Mouse (Mus musculus) myocyte (in vitro differentiated cells): Measurements from ENCODE around the gene Shoc2. TPM values are rescaled to one million over a fixed set of nuclear protein-coding genes. Genes with fewer than 3 reads are reported as not detected.

Source experiments
- H3K27me3 ChIP-seq: one replicate; pipeline ENCODE4 v1.6.1; 2011; ENCODE audit not compliant: control insufficient read depth, insufficient read depth, insufficient read length
- H3K36me3 ChIP-seq: one replicate; pipeline ENCODE4 v1.6.1; 2011; ENCODE audit not compliant: control insufficient read depth, insufficient read depth
- H3K4me2 ChIP-seq: one replicate; pipeline ENCODE4 v1.6.1; 2011; ENCODE audit warnings: low read depth, control low read depth
- H3K4me3 ChIP-seq: one replicate; pipeline ENCODE4 v1.5.1; 2011; ENCODE audit warnings: mild to moderate bottlenecking, control low read depth, moderate library complexity
- H3K79me2 ChIP-seq: one replicate; pipeline ENCODE4 v1.6.1; 2011; ENCODE audit not compliant: control insufficient read depth, insufficient read depth
- H3ac ChIP-seq: one replicate; pipeline ENCODE4 v1.6.1; 2011; ENCODE audit not compliant: control insufficient read depth, insufficient read length
- CEBPB ChIP-seq: IDR thresholded peaks from 2 replicates; pipeline ENCODE4 v1.6.1; 2011; ENCODE audit warnings: mild to moderate bottlenecking, moderate library complexity; ENCODE audit not compliant: poor library complexity, insufficient read depth, severe bottlenecking
- E2F4 ChIP-seq: IDR thresholded peaks from one replicate; pipeline ENCODE4 v1.6.1; 2011; ENCODE audit warnings: mild to moderate bottlenecking, control low read depth, moderate library complexity; ENCODE audit not compliant: insufficient read depth
- MAX ChIP-seq: IDR thresholded peaks from one replicate; pipeline ENCODE4 v1.6.1; 2011; ENCODE audit warnings: low read depth, mild to moderate bottlenecking, control low read depth
- MYOD1 ChIP-seq, 3 experiments: IDR thresholded peaks; one replicate each; pipeline ENCODE4 v1.6.1; 2011; ENCODE audit warnings: control low read depth in 2 of 3, low read depth in 2 of 3, mild to moderate bottlenecking in 2 of 3, moderate library complexity in 1 of 3; ENCODE audit not compliant: insufficient read length in 2 of 3, control insufficient read depth in 1 of 3
- MYOG ChIP-seq, 3 experiments: IDR thresholded peaks; one replicate each; pipeline ENCODE4 v1.6.1; 2011; ENCODE audit warnings: control low read depth in 2 of 3, low read depth in 2 of 3, mild to moderate bottlenecking in 2 of 3; ENCODE audit not compliant: insufficient read length in 2 of 3, control insufficient read depth in 1 of 3, insufficient read depth in 1 of 3
- POLR2A ChIP-seq: IDR thresholded peaks from one replicate; pipeline ENCODE4 v1.6.1; 2011; ENCODE audit warnings: low read depth, mild to moderate bottlenecking, control low read depth, moderate library complexity; ENCODE audit not compliant: insufficient read length
- POLR2AphosphoS2 ChIP-seq: IDR thresholded peaks from one replicate; pipeline ENCODE4 v1.6.1; 2011; ENCODE audit warnings: low read depth, control low read depth; ENCODE audit not compliant: insufficient read length
- REST ChIP-seq: IDR thresholded peaks from one replicate; pipeline ENCODE4 v1.6.1; 2011; ENCODE audit warnings: mild to moderate bottlenecking, control low read depth, moderate library complexity; ENCODE audit not compliant: insufficient read depth, insufficient read length
- SRF ChIP-seq: IDR thresholded peaks from one replicate; pipeline ENCODE4 v1.6.1; 2011; ENCODE audit warnings: low read depth; ENCODE audit not compliant: control insufficient read depth, insufficient read length
- TCF12 ChIP-seq: IDR thresholded peaks from one replicate; pipeline ENCODE4 v1.6.1; 2011; ENCODE audit warnings: mild to moderate bottlenecking, control low read depth; ENCODE audit not compliant: poor library complexity, insufficient read depth, severe bottlenecking
- TCF3 ChIP-seq: IDR thresholded peaks from one replicate; pipeline ENCODE4 v1.6.1; 2011; ENCODE audit warnings: low read depth, control low read depth; ENCODE audit not compliant: insufficient read length
- USF1 ChIP-seq: IDR thresholded peaks from one replicate; pipeline ENCODE4 v1.6.1; 2011; ENCODE audit warnings: low read depth, mild to moderate bottlenecking, control low read depth, moderate library complexity
- polyA plus RNA-seq: library from polyadenylated mRNA; unstranded; fragments of >200 nt; fragmentation: generic; extraction: Trizol; gene quantifications from one replicate; pipeline ENCODE4 v1.2.1, GENCODE M21; 2012; ENCODE audit warnings: missing spikeins

Shoc2 gene
- polyA plus RNA-seq, 1 experiment, result 11.4 TPM

DNA sequence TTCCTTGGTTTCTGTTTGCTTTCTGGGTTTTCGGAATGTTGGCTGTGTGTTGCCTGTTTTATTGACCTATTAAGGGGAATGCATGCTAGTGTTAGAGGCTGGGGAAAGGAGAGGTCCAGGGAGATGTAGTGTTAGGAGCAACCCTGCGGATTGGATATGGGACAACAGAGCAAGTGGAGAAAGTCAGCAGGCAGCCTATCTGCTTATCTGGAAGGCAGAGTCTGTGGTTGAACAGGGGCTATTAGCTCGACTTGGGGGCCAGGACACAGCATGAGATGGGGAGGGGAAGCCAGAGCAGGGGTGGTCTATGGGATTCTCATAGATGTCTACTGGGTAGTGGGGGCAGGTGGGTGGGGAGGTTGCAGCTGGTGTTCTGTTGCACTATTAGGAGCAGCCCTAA lies 37.9 kb downstream of the Shoc2 start:
- H3ac ChIP-seq, result no peak overlapping the region
- H3K4me3 ChIP-seq, result no peak overlapping the region
- H3K27me3 ChIP-seq, result no peaks in the 10 kb centered on the region
- TF ChIP-seq REST, result no peak
- no peak for TF ChIP-seq MYOG (IDR thresholded peaks at IDR 0.05; ENCODE audit: control insufficient read depth in 1 of 3, insufficient read depth in 1 of 3, insufficient read length in 2 of 3, low read depth in 2 of 3)
- H3K79me2 ChIP-seq, result peaks cover 60% of the 10 kb centered on the region
- no peaks in the 10 kb centered on the region for H3K36me3 ChIP-seq
- H3K4me2 ChIP-seq, result no peak overlapping the region

DNA sequence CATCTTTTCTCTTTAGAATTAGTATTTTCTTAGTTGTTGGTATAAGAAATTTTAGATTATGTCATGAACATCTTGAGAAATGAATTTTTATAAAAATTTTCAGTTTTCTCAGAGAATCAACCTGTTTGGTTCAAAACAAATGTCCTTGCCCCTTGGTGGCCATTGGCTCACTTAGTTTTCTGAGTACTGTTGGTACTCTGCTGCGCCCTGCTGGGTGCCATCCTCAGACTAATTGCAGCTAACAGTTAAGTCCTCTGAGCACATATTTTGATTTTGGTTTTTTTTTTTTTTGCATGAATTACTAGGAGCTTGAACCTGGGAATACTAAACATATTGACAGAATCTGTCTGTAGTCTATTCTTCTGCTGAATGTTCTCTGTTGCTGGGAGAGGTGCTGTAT lies 39.2 kb downstream of the Shoc2 start:
- no peak overlapping the region for H3ac ChIP-seq
- no peak overlapping the region for H3K4me2 ChIP-seq
- H3K4me3 ChIP-seq, result no peak overlapping the region
- no peak for TF ChIP-seq REST
- TF ChIP-seq TCF3, result no peak
- TF ChIP-seq POLR2AphosphoS2, result no peak
- TF ChIP-seq MAX, result no peak
- TF ChIP-seq SRF, result no peak
- no peak for TF ChIP-seq TCF12
- TF ChIP-seq USF1, result no peak
- TF ChIP-seq CEBPB, result no peak
- no peak for TF ChIP-seq E2F4
- no peak for TF ChIP-seq POLR2A
- no peak for TF ChIP-seq MYOD1 (IDR thresholded peaks at IDR 0.05; ENCODE audit: control insufficient read depth in 1 of 3, insufficient read length in 2 of 3, low read depth in 2 of 3)
- no peak for TF ChIP-seq MYOG (IDR thresholded peaks at IDR 0.05; ENCODE audit: control insufficient read depth in 1 of 3, insufficient read depth in 1 of 3, insufficient read length in 2 of 3, low read depth in 2 of 3)
- H3K36me3 ChIP-seq, result peaks cover 10% of the 10 kb centered on the region
- no peaks in the 10 kb centered on the region for H3K27me3 ChIP-seq
- H3K79me2 ChIP-seq, result peaks cover 47% of the 10 kb centered on the region

DNA sequence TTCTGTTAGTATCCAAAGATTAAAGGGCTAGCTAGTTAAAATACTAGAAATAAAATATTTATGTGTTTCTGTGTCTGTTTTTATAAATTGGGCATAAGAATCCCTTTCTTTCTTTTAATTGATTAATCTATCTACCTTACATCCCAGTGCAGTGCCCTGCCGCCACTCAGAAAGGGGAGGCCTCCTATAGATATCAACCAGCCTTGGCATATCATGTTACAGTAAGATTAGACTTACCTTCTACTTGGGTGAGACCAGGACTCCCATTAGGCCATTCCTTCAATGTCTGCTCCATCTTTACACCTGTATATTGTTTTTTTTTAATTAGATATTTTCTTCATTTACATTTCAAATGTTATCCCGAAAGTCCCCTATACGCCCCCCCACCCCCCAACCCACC lies 40.5 kb downstream of the Shoc2 start:
- TF ChIP-seq TCF12, result no peak
- H3K27me3 ChIP-seq, result no peaks in the 10 kb centered on the region
- H3K4me2 ChIP-seq, result no peak overlapping the region
- no peak overlapping the region for H3K4me3 ChIP-seq
- H3ac ChIP-seq, result no peak overlapping the region
- peaks cover 41% of the 10 kb centered on the region for H3K79me2 ChIP-seq
- H3K36me3 ChIP-seq, result peaks cover 11% of the 10 kb centered on the region

DNA sequence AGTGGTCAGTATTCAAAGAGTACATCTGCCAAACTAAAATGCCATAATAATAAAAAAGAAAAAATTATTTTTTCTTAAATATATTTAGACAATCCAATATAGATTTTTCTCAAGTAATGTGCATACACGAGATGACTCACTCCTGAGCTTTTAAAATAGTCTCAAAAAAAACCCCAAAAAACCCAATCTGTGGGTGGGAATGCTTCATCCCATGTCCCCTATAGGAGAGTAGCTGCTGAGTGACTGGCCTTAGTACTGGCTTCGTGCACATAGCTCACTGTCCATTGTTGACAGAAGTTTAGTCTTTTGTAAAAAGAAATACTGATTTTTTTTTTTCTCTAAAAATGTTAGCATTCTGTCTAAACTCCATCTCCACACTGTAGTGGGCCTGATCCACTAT lies 46.4 kb downstream of the Shoc2 start:
- peaks cover 50% of the 10 kb centered on the region for H3K79me2 ChIP-seq
- H3K4me2 ChIP-seq, result no peak overlapping the region
- TF ChIP-seq POLR2AphosphoS2 (no peak), TCF3 (no peak), USF1 (no peak), POLR2A (no peak), SRF (no peak), MYOD1 (IDR thresholded peaks at IDR 0.05; ENCODE audit: control insufficient read depth in 1 of 3, insufficient read length in 2 of 3, low read depth in 2 of 3) (no peak), REST (no peak), CEBPB (no peak), TCF12 (no peak), MAX (no peak), E2F4 (no peak), MYOG (IDR thresholded peaks at IDR 0.05; ENCODE audit: control insufficient read depth in 1 of 3, insufficient read depth in 1 of 3, insufficient read length in 2 of 3, low read depth in 2 of 3) (no peak)
- no peak overlapping the region for H3K4me3 ChIP-seq
- no peaks in the 10 kb centered on the region for H3K27me3 ChIP-seq
- H3ac ChIP-seq, result no peak overlapping the region
- peaks cover 11% of the 10 kb centered on the region for H3K36me3 ChIP-seq

DNA sequence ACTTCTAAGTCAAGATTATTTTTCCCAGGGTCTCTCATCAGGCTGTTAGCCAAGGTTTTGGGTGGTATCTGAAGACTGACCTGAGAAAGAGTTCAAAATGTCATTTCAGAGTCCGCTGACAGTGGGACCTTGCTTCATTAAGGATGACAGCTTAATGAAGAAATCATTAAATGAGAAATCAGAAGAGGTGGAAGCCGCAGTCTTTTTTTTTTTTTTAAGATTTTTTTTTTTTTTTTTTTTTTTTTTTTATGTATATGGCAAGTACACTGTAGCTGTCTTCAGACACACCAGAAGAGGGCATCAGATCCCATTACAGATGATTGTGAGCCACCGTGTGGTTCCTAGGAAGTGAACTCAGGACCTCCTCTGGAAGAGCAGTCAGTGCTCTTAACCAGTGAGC lies 49.8 kb downstream of the Shoc2 start:
- TF ChIP-seq POLR2A (no peak), TCF3 (no peak), E2F4 (no peak), TCF12 (no peak), USF1 (no peak), POLR2AphosphoS2 (no peak), SRF (no peak), MAX (no peak), MYOG (IDR thresholded peaks at IDR 0.05; ENCODE audit: control insufficient read depth in 1 of 3, insufficient read depth in 1 of 3, insufficient read length in 2 of 3, low read depth in 2 of 3) (no peak)
- Histone ChIP-seq H3K36me3 (no peaks in the 10 kb centered on the region), H3K27me3 (no peaks in the 10 kb centered on the region)

DNA sequence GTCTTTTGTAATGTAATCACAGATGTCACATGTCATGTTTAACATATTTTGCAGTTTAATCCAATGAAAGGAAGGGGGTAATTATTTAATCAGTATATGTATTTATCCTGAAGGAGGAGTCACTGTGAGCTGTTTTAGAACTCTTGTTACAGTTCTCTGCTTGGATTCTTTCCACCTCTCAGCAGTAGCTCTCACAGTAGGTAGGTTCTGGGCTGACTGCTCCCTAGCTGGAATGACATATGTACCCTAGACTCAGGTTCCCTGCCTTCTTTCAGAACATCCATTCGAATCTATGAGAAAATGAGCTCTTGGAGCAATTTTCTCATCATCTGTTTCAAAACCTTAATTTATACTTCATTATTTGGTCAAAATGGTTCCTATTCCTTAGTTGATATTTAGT lies 50.2 kb downstream of the Shoc2 start:
- H3K27me3 ChIP-seq, result no peaks in the 10 kb centered on the region
- H3K4me3 ChIP-seq, result no peak overlapping the region
- TF ChIP-seq TCF12, result no peak
- no peak for TF ChIP-seq USF1
- TF ChIP-seq E2F4, result no peak
- no peak for TF ChIP-seq SRF
- no peak for TF ChIP-seq TCF3
- no peak for TF ChIP-seq CEBPB
- TF ChIP-seq REST, result no peak
- no peak for TF ChIP-seq POLR2AphosphoS2
- no peak for TF ChIP-seq MAX
- TF ChIP-seq MYOD1 (IDR thresholded peaks at IDR 0.05; ENCODE audit: control insufficient read depth in 1 of 3, insufficient read length in 2 of 3, low read depth in 2 of 3), result no peak
- TF ChIP-seq MYOG (IDR thresholded peaks at IDR 0.05; ENCODE audit: control insufficient read depth in 1 of 3, insufficient read depth in 1 of 3, insufficient read length in 2 of 3, low read depth in 2 of 3), result no peak
- no peak for TF ChIP-seq POLR2A
- H3K4me2 ChIP-seq, result no peak overlapping the region
- no peaks in the 10 kb centered on the region for H3K36me3 ChIP-seq
- peaks cover 68% of the 10 kb centered on the region for H3K79me2 ChIP-seq
- no peak overlapping the region for H3ac ChIP-seq

More for the DNA sequence above, 49.8 kb downstream of the Shoc2 start:
- H3K4me3 ChIP-seq, result no peak overlapping the region
- no peak overlapping the region for H3ac ChIP-seq
- peaks cover 64% of the 10 kb centered on the region for H3K79me2 ChIP-seq
- no peak overlapping the region for H3K4me2 ChIP-seq
